Mouse (Mus musculus) kidney, adult 2 months (tissue): Measurements from ENCODE around the gene Il16. TPM values are rescaled to one million over a fixed set of nuclear protein-coding genes. Genes with fewer than 3 reads are reported as not detected.

ENCODE experiments used
- DNase-seq: peaks from one replicate; pipeline ENCODE4 v3.0.0; 2021
- H3K27ac ChIP-seq: fragments of 200-500 bp; 2 replicates; pipeline ENCODE4 v1.5.1; 2012; ENCODE audit warnings: low read depth, low read length, control low read depth, inconsistent platforms; ENCODE audit not compliant: insufficient read depth
- H3K27me3 ChIP-seq: fragments of 200-500 bp; replicated peaks from 2 replicates; pipeline ENCODE4 v1.6.1; 2012; ENCODE audit warnings: mild to moderate bottlenecking, moderate library complexity, low read length, inconsistent platforms; ENCODE audit not compliant: control insufficient read depth, insufficient read depth
- H3K36me3 ChIP-seq: fragments of 200-500 bp; 2 replicates; pipeline ENCODE4 v1.6.1; 2012; ENCODE audit warnings: mild to moderate bottlenecking, moderate library complexity, low read length, inconsistent platforms; ENCODE audit not compliant: control insufficient read depth, insufficient read depth
- H3K4me1 ChIP-seq: fragments of 200-500 bp; 2 replicates; pipeline ENCODE4 v1.6.1; 2011; ENCODE audit warnings: low read length; ENCODE audit not compliant: control insufficient read depth, insufficient read depth
- H3K4me3 ChIP-seq: fragments of 200-500 bp; 2 replicates; pipeline ENCODE4 v1.5.1; 2011; ENCODE audit warnings: mild to moderate bottlenecking, low read depth, low read length, control low read depth; ENCODE audit not compliant: insufficient read depth
- CTCF ChIP-seq: fragments of 200-500 bp; conservative IDR thresholded peaks from 2 replicates; pipeline ENCODE4 v1.5.1; 2011; ENCODE audit warnings: low read depth, mild to moderate bottlenecking, control low read depth, low read length, moderate library complexity, mixed read lengths; ENCODE audit not compliant: insufficient read depth, insufficient read length
- POLR2A ChIP-seq: fragments of 200-500 bp; IDR thresholded peaks from one replicate; pipeline ENCODE4 v1.6.1; 2011; ENCODE audit warnings: low read depth, low read length, control low read depth
- WGBS: fragments of 180-500 bp; shearing (Covaris S2); methylation state at CpG from one replicate; pipeline ENCODE4 v1.1.7; 2018; 5-methylcytosine and 5-hydroxymethylcytosine counted together
- polyA plus RNA-seq: library from polyadenylated mRNA; depleted of rRNA; stranded (reverse); fragments of >200 nt; gene quantifications from 2 replicates; pipeline ENCODE4 v1.2.3, GENCODE M21; 2012

The Il16 gene
- polyA plus RNA-seq, 1 experiment: 6.9 TPM

- H3K4me3 ChIP-seq: no peak overlapping the region
- no peaks in the 10 kb centered on the region for H3K36me3 ChIP-seq
- no peaks in the 10 kb centered on the region for H3K27me3 ChIP-seq
- 72% methylated on average over 3 of the region's 3 CpGs for WGBS
- no peak for DNase-seq
- no peak overlapping the region for H3K27ac ChIP-seq
- H3K4me1 ChIP-seq: no peaks in the 10 kb centered on the region
- no peak for TF ChIP-seq CTCF
- no peak for TF ChIP-seq POLR2A
Measured at GRCm38 (mm10) chr7:83677296-83677695, 68.2 kb downstream of the Il16 start.

DNA sequence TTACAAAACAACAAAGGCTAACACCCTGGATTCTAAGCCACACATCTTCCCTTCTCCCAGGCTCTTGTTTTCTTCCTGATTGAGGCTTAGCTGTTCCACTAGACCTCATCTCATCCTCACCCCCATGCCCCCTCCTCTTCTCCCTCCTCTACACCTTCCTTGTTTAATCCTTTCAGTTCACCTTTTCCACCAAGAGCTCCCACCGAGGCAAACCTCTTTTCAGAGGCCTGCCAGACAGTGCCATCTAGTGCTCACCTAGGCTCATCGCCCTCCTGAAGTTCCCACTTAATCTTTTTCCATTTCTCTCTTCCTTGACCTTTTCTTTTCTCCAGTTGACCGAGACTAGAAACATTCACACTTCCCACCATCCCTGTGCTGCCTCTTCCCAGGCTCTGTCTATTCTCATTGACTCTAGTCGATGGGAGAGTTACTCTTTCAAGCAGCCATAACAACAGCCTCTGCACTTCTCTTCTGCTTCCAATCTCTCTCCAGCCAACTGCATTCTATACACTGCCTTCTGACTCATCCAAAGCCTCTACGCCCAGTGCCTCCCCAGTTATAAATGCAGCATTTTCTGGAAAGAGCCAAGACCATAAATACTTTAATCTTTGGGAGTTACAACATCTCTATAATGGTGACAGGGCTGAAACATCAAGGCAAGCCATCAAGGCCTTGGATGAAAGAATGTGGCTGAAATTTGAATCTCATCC, 69.8 kb downstream of the Il16 start:
- Histone ChIP-seq H3K27me3 (no peaks in the 10 kb centered on the region), H3K4me3 (no peak overlapping the region), H3K36me3 (no peaks in the 10 kb centered on the region), H3K4me1 (no peaks in the 10 kb centered on the region), H3K27ac (no peak overlapping the region)
- TF ChIP-seq POLR2A (no peak), CTCF (peak; percentile 89)
- WGBS: 35% methylated on average over 5 of the region's 5 CpGs
- peak; percentile 44 for DNase-seq

- Histone ChIP-seq H3K4me3 (no peak overlapping the region), H3K27ac (no peak overlapping the region), H3K27me3 (no peaks in the 10 kb centered on the region), H3K36me3 (no peaks in the 10 kb centered on the region), H3K4me1 (no peaks in the 10 kb centered on the region)
- no peak for DNase-seq
- TF ChIP-seq POLR2A: no peak
- TF ChIP-seq CTCF: no peak
- WGBS: 85% methylated on average over 6 of the region's 6 CpGs
Measured at GRCm38 (mm10) chr7:83671573-83671972, 74.0 kb downstream of the Il16 start.

GRCm38 (mm10) chr7:83668724-83669123, 76.8 kb downstream of the Il16 start:
- TF ChIP-seq CTCF: peak; percentile 83
- TF ChIP-seq POLR2A: no peak
- Histone ChIP-seq H3K27ac (no peak overlapping the region), H3K27me3 (no peaks in the 10 kb centered on the region), H3K36me3 (no peaks in the 10 kb centered on the region), H3K4me3 (no peak overlapping the region), H3K4me1 (no peaks in the 10 kb centered on the region)
- WGBS: 21% methylated on average over 1 of the region's 1 CpGs
- peak; percentile 64 for DNase-seq

- Histone ChIP-seq H3K36me3 (no peaks in the 10 kb centered on the region), H3K27me3 (no peaks in the 10 kb centered on the region), H3K27ac (no peak overlapping the region), H3K4me3 (no peak overlapping the region), H3K4me1 (no peaks in the 10 kb centered on the region)
- TF ChIP-seq POLR2A (no peak), CTCF (no peak)
- no peak for DNase-seq
- WGBS: 87% methylated on average over 5 of the region's 5 CpGs
Measured at GRCm38 (mm10) chr7:83667936-83668645, 77.4 kb downstream of the Il16 start.

- Histone ChIP-seq H3K4me3 (no peak overlapping the region), H3K36me3 (no peaks in the 10 kb centered on the region), H3K4me1 (no peaks in the 10 kb centered on the region), H3K27me3 (no peaks in the 10 kb centered on the region), H3K27ac (no peak overlapping the region)
- TF ChIP-seq POLR2A: no peak
- TF ChIP-seq CTCF: no peak
- DNase-seq: peak; percentile 66
- WGBS: 59% methylated on average over 4 of the region's 4 CpGs
Measured at GRCm38 (mm10) chr7:83666087-83666595, 79.4 kb downstream of the Il16 start.

- no peaks in the 10 kb centered on the region for H3K36me3 ChIP-seq
- no peak overlapping the region for H3K4me3 ChIP-seq
- no peaks in the 10 kb centered on the region for H3K4me1 ChIP-seq
- WGBS: 58% methylated on average over 6 of the region's 6 CpGs
- TF ChIP-seq POLR2A (no peak), CTCF (no peak)
- H3K27me3 ChIP-seq: no peaks in the 10 kb centered on the region
- no peak overlapping the region for H3K27ac ChIP-seq
- peak; percentile 55 for DNase-seq
Measured at GRCm38 (mm10) chr7:83662711-83663375, 82.7 kb downstream of the Il16 start.
